Mouse (Mus musculus) embryonic fibroblast, embryonic 13.5 days (primary cell): Measurements from ENCODE around the gene Prpf6. TPM values are rescaled to one million over a fixed set of nuclear protein-coding genes. Genes with fewer than 3 reads are reported as not detected.

Experiments
- H3K27ac ChIP-seq: 2 replicates; pipeline ENCODE4 v1.5.1; 2012; ENCODE audit warnings: low read length, control low read depth, inconsistent platforms; ENCODE audit not compliant: insufficient read depth
- H3K4me1 ChIP-seq: 2 replicates; pipeline ENCODE4 v1.6.1; 2011; ENCODE audit warnings: low read length; ENCODE audit not compliant: control insufficient read depth, insufficient read depth
- H3K4me3 ChIP-seq: 2 replicates; pipeline ENCODE4 v1.5.1; 2011; ENCODE audit warnings: mild to moderate bottlenecking, control low read depth, low read length; ENCODE audit not compliant: insufficient read depth
- CTCF ChIP-seq: IDR thresholded peaks from 2 replicates; pipeline ENCODE4 v1.5.1; 2011; ENCODE audit warnings: mild to moderate bottlenecking, control low read depth, low read length, moderate library complexity, borderline replicate concordance; ENCODE audit not compliant: insufficient read depth
- POLR2A ChIP-seq: IDR thresholded peaks from 2 replicates; pipeline ENCODE4 v1.6.1; 2011; ENCODE audit warnings: low read depth, mild to moderate bottlenecking, control low read depth, low read length, moderate library complexity
- polyA plus RNA-seq: library from polyadenylated mRNA; stranded (reverse); fragments of >200 nt; gene quantifications from 2 replicates; pipeline ENCODE4 v1.2.4, GENCODE M21; 2011; ENCODE audit warnings: low read depth; ENCODE audit not compliant: missing spikeins, insufficient read length

Gene Prpf6
- polyA plus RNA-seq, 1 experiment, result 59.4 TPM

DNA sequence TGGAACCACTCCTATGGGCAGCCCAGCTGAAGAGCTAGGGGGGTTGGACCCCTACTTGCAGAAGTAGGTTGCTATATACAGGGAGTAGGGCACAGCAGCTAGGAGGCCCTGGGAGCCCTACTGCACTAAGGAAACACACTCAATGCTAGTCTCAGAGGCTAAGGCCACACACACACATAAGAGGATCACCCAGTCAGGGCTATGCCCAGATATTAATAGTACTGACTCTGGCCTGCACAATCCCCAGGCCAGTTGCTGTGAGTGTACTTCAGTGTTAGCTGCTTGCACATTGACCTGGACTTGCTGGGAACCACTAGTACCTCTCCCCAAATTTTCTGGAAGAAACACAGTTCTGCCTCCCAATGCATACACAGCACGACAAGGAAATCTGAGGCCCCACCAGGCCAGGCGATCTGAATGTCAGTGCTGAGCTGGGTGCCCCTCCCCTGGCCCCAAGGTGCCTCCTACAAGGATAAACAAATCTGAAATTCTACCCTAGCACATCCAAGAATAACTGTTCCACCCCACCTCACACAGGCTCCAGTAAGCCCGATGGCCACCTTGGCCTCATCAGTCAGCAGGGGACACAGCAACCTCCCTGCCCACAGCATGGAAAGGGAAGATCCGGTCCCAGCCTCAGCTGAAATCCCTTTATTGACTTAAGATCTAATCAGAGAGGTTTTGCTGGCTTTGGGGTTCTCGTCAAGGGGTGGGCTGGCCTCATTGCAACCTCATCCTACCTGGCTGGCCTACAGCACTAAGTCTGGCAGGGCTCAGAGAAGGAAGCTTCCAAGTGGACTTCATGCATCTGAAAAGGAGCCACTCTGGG lies 12.7 kb upstream of the Prpf6 start:
- no peak overlapping the region for H3K4me3 ChIP-seq
- TF ChIP-seq CTCF, result no peak
- TF ChIP-seq POLR2A, result 0 out of 2 replicates have a peak, but pooled peaks have one; percentile 11
- H3K4me1 ChIP-seq, result 0 out of 2 replicates have a peak, but pooled peaks cover 5% of the 10 kb centered on the region
- no peak overlapping the region for H3K27ac ChIP-seq

DNA sequence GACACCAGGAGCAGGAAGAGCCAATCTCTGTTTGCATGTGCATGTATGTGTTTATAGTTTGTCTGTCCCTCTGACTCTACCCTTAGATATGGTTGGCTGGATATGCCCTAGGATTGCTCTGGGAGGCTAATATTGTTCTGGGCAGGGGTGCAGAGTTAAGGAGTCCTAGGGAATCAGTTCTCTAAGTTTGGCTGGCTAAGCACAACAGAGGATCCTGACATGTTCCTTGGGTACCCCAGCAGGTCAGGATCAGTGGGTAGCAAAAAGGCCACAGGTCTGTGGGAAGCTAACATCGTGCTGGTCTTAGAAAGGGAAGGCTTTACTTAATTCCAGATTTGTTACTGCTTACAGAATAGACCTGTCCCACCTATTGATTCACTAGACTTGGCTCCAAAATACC lies 12.0 kb upstream of the Prpf6 start:
- H3K27ac ChIP-seq, result no peak overlapping the region
- TF ChIP-seq POLR2A (no peak), CTCF (no peak)

DNA sequence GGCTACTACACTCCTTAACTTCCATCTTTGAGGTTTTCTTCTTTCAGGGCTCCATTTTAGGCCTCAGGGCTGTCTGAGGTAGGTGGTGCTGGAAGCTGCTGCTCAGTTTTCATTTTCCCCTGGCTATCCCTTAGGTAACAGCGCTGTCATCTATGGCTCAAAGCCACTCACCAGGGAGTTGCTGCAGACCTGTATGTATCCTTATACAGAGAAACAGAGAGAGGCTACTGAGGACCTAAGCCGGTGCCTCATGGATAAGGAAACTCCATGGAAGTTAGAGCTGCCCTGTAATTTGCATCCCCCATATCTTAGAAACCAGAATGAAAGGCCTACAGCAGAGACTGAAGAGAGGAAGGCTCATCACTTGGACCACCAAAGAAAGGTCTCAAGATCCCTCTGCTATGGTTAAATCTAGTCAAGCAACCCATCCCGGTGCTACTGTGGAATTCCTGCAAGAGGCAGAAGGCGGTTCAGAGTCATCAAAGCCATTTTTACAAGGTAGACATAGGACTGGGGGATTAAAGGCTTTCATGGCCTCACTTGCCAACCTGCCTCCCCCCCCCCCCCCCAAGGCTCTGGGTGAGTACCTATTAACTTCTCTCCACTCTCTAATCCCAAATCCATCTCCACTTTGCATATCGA lies 11.4 kb upstream of the Prpf6 start:
- Histone ChIP-seq H3K27ac (peak overlapping the region; percentile 38), H3K4me3 (peak overlapping the region; percentile 51), H3K4me1 (0 out of 2 replicates have a peak, but pooled peaks cover 5% of the 10 kb centered on the region)
- no peak for TF ChIP-seq POLR2A
- TF ChIP-seq CTCF, result no peak

More for the DNA sequence above, 12.0 kb upstream of the Prpf6 start:
- 0 out of 2 replicates have a peak, but pooled peaks cover 5% of the 10 kb centered on the region for H3K4me1 ChIP-seq
- no peak overlapping the region for H3K4me3 ChIP-seq

DNA sequence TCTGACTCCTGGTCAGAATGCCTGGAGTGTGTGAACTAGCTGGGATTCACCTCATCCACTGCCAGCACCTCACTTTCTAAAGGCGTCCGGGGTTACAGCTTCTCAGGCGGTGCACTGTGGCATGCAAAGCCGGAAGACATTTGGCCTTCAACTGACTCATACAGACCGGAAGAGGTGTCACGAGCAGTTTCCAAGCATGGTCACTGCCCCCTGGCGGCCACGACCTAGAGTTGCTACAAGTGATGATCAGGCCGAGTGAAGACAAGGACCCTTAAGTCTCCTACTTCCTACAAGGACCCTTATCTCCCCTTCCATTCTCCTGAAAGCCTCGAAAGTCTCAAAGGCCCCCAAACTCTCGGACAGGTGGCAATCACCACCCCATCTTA lies 10.7 kb upstream of the Prpf6 start:
- Histone ChIP-seq H3K4me1 (0 out of 2 replicates have a peak, but pooled peaks cover 5% of the 10 kb centered on the region), H3K4me3 (peak overlapping the region; percentile 67), H3K27ac (peak overlapping the region; percentile 92)
- TF ChIP-seq CTCF (peak; percentile 90; the same call in 1 of the 2 replicates), POLR2A (peak; percentile 82)

DNA sequence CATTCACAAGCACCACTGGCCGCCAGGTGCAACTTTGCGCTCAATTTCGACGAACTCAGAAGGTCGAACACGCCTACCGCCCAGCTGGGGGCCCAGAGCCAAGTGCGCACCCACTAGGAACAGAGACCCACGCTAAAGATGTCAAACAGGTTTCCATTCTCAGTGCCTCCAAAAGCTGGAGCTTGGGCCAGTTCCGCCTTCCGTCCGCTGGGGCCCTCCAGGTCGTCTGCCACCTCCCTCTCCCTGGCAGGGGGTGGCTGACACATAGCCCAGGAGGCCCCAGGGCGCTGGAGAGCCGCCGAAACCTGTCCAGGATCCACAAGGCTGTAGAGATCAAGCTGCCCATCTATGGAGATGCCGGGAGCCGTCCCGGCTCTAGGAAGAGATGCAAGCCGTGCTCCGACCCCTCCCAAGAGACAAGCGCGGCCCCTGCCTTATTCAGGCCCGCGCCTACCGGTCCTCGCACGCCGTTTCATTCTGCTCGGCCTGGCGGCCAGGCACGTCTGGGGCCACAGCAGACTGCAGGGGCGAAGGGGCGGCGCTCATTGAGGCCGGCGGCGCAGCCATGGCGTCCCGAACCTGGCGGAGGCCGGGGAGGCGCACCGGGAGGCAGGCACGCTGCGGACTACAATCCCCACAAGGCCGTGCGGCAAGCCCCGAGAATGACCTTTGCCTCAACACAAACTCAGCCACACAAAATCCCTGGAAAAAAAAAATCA lies 10.1 kb upstream of the Prpf6 start:
- 0 out of 2 replicates have a peak, but pooled peaks cover 5% of the 10 kb centered on the region for H3K4me1 ChIP-seq
- H3K27ac ChIP-seq, result peak overlapping the region; percentile 92
- TF ChIP-seq CTCF (no peak), POLR2A (peak; percentile 71)
- H3K4me3 ChIP-seq, result peak overlapping the region; percentile 67

DNA sequence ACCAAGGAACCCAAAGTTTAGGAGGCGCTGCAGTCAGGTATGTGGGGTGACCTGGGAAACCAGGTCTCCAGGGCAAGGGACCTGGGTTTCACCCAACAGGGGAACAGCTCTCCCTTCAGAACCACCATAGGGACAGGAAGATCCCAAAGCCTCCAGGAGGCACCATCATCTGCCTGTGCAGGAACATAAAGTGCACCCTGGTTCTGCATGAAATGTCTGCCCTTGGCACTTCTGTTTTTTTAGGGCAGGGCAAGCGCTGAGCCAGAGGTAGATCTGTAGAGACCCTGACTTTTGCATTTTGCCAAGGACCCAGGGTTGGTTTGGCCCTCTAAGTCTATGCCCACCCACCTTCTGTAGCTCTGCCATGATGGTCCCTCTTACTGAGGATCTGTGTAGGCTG lies 9.3 kb upstream of the Prpf6 start:
- Histone ChIP-seq H3K4me1 (0 out of 2 replicates have a peak, but pooled peaks cover 5% of the 10 kb centered on the region), H3K27ac (no peak overlapping the region), H3K4me3 (no peak overlapping the region)
- TF ChIP-seq POLR2A, result no peak
- no peak for TF ChIP-seq CTCF

DNA sequence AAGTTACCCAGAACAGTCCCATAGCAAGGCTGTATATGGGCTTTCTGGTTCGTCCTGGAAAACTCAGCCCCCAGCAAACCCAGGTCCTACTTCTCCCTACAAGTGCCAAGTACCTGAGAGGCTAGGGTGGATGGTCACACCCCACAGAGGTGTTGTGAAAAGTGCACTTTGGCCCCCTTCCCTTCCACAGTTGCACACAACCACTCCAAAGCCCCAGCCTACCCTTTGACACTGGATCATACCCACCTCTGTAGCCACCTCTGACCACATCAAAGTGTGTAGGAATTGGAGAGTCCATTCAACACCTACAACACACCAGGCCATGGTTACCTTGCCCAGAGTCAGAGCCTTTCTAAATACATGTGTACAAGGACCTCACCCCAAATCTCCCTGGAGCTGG lies 8.7 kb upstream of the Prpf6 start:
- H3K4me3 ChIP-seq, result no peak overlapping the region
- TF ChIP-seq POLR2A, result no peak; the same call in 1 of the 2 replicates
- TF ChIP-seq CTCF, result no peak
- no peak overlapping the region for H3K27ac ChIP-seq
- H3K4me1 ChIP-seq, result 0 out of 2 replicates have a peak, but pooled peaks cover 5% of the 10 kb centered on the region

DNA sequence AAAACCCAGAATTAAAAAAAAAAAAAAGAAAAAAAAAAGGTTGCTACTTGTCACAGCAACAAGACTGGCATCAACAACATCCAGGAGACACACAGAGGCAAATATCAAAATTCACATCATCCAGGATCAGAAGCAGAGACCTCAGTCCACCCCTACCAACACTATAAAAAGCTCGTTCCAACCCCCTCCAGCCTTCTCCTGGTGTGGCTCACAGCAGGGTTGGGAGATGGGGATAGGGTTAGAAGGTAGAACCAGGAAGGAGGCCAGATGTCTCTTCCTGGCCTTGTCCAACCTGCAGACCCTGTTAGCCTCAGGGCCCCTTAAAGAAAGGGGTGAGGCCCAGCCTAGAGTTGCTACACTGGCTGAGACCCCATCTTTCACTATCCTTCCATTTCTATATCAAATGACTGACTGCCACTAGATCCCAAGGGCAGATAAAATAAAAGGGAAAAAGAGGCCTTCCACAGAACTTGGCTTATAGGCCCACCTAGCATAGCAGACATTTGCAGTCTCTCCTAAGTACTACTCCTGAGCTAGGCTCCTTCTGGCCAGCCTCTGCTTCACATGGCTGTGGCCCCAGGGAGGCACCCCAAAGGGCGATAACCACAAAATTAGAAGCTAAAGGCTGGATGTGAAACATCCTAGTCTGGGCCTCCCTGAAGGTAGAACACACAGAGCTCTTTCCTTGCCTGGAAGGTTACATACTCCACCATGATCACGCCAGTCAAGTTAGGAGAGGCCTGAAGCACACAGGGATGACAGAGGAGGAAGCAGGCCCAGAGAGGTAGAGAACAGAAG lies 8.0 kb upstream of the Prpf6 start:
- Histone ChIP-seq H3K27ac (no peak overlapping the region), H3K4me3 (no peak overlapping the region), H3K4me1 (0 out of 2 replicates have a peak, but pooled peaks cover 5% of the 10 kb centered on the region)
- TF ChIP-seq CTCF, result no peak
